Mouse (Mus musculus): ENCODE data around the gene Ndufs4.
"Not testable (repeated sequence)": the region's sequence is repeated elsewhere in the genome, so short reads cannot be mapped to it uniquely, and the experiment has no call there.

The Ndufs4 gene

GRCm38 (mm10) chr13:114319835-114320389, 68.1 kb downstream of the Ndufs4 start:
- DNase-seq = peak; percentile 30

DNA sequence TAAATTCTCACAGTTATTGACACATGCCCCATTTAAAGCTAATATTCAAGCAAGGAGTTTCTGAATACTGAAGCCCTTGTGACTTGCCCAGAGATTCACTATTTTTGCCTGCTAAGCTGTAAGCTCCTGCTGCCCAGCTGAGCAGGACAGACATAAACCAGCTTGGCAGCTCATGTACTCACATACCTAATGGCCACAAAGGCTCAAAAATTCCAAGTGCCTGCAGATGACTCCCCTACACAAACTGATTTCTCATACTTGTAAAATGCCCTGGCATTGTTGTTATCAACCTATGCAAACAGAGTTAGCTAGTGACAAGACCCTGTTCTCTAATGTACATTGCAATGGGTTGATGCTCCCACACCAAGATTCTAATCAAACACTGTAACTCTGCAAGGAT, 68.9 kb downstream of the Ndufs4 start:
- DNase-seq = no peak

DNA sequence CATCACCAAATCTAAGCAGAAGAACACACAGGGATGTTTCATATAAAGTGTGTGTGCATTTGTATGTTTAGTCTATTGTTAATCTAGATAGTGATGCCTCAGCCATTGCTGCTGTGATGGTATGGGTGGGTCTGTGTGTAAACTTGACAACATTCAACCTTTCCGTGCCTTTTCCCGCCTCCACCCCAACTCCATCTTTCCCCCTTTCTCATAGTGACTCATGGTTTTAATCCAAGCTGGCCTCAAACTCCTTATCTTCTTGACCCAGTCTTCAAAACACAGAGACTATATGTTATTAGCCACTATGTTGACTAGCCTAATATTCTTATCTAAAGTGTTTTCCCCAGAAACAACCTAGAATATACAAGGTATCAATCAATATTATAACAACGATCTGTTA, 72.7 kb downstream of the Ndufs4 start:
- DNase-seq = no peak

DNA sequence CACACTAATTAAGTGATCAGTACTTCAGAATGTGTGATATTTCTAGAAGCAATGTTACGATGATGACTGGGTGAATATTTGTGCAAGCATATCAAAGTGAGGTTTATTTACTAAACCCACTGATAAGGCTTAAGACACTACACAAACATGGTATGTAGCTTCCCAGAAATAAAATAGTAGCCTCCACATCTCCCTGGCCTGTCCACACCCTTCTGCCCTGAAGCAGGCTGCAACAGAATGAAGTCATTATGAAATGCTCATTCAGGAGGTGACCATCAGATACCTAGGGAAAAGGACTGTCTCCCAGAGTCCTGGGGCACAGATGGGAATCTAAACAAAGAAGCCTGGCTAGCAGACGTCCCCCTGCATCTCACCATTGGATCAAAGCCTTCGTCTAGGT, 73.1 kb downstream of the Ndufs4 start:
- DNase-seq = no peak

GRCm38 (mm10) chr13:114310591-114310990, 77.5 kb downstream of the Ndufs4 start:
- DNase-seq = no peak

DNA sequence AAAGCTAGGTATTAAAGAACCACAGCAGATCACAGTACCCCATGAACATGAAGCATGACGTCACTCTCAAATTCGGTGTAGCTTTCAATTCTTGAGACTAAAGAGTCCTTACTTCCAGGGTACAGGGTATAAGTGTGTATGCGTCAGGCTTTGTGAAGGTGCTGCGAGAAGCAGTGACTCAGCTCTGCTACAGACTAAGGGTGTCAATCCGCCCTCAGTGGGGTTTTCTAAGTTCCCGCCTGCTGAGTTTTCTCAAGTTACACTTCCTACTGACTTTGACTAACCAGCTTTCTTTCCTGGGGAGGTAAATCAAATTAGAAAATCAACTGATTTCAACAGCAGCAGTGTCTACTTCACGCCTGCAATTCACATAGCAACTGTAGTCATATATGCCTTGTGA, 83.4 kb downstream of the Ndufs4 start:
- no peak for DNase-seq

DNA sequence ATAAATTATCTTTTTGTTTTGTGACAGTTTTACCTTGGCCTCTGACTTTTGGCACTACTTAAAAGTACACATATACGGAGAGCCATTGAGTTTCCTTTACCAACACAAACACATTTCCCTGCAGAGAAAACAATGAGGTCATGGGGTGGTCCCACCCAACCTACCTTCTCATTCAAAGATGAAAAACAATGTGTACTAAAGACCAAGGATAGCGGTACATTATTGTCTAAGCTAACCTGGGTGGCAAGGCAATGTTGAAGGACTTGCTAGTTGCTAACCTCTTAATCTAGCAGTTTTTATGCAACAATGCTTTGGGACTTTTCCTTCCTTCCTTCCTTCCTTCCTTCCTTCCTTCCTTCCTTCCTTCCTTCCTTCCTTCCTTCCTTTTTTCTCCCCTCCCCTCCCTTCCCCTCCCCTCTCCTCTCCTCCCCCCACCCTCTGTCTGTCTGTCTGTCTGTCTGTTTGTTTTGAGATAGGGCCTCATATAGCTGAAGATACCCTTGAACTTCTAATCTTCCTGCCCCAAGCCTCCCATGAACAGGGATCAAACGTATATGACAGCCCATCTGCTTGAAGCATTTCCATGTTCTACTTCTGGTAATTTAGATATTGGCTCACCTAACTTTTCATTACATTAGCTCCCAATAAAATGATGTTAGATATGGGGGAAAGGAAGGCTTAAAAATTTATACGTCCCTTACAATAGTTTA, 84.4 kb downstream of the Ndufs4 start:
- no peak for DNase-seq

GRCm38 (mm10) chr13:114297761-114298160, 90.3 kb downstream of the Ndufs4 start:
- no peak for DNase-seq

GRCm38 (mm10) chr13:114296556-114296955, 91.5 kb downstream of the Ndufs4 start:
- DNase-seq = no peak

- no peak for DNase-seq
Observed at GRCm38 (mm10) chr13:114289411-114289810, 98.6 kb downstream of the Ndufs4 start.

- DNase-seq = no peak
Observed at GRCm38 (mm10) chr13:114288511-114288910, 99.5 kb downstream of the Ndufs4 start.

GRCm38 (mm10) chr13:114278690-114279089, 109.4 kb downstream of the Ndufs4 start:
- not testable (repeated sequence) for DNase-seq

DNA sequence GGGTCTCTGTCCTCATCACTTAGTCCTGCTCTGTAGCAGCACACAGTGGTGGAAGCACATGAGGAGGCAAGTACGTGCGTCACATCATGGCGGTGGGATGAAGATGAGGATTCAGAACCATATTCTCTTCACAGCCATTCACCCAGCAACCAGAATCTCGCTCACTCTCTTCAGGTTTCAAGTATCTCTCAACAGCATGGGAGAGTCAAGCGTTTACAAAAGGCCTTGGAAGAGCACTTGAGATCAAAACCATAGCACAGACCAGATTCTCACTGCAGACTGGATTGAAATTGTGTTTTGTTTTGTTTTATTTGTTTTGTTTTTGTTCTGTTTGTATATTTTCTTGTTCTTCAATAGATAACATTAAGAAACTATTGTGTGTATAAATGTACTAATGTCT, 110.8 kb downstream of the Ndufs4 start:
- no peak for DNase-seq

DNA sequence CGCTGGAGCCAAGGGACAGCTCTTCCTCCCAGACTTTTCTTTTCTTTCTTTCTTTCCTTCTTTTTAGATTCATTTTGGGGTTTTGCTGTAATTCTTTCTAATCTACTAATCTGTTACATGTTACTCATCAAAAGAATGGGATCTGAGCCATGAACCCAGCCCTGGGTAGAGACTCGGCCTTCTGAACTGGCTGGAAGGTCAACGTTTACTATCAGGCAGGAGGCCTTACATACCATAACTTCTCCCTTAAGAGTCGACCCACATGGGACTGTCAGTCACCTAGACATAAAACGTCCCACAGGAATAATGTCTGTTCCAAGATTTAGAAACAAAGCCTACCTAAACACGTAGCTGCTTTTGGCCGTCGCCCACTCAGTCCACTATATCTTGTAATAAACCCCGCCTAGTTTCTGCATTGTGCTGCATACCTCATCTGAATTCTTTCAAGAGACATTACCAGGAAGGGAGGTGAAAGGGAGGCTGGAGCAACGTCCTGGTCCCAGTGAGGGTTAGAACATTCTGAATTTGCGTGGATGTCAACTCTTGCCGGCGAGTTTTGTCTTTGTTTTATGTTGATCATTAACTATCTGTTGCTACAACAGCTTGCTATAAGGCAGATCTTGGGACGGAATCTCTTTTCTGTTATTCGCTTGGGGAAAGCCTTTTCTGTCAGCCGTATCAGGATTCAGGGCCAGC, 116.5 kb downstream of the Ndufs4 start:
- DNase-seq = no peak

- no peak for DNase-seq
Observed at GRCm38 (mm10) chr13:114267741-114268140, 120.3 kb downstream of the Ndufs4 start.

DNA sequence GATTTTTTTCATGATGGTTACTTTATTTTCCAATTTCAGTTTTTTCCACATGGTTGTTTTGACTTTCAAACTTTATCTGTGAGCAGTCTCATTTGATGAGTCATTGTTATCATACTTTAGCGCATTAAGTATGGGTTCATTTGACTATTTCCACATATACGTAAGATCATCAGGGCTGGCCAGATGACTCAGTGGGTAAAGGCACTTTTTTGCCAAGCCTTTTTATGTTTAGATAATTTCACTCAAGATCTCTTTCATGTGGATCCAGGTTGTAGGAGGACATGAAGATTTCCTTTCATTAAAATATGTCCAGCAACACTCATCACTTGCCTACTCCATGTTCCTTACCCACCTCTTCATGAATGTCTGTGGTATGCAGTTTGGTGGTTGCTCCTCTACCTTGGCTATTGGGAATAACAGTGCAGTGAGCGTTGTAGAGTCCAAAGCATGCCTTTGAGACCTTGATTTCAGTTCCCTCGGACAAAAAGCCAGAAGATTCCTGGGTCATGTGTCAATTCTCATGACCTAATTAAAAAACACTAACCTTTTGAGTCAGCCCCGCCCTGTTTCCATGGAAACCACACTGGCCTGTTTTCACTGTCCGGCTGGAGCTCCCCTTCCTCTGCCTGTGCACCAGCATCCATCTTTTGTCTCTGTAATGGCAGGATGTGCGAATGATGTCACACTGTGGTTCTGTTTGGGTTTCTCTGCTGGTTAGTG, 127.4 kb downstream of the Ndufs4 start:
- DNase-seq = no peak

GRCm38 (mm10) chr13:114254697-114255096, 133.4 kb downstream of the Ndufs4 start:
- no peak for DNase-seq

All from lung, postnatal 10 days (tissue).